Mouse (Mus musculus) hindbrain, embryonic 13.5 days (tissue): ENCODE results near the gene Nr3c2. TPM values are rescaled to one million over a fixed set of nuclear protein-coding genes. Genes with fewer than 3 reads are reported as not detected.
A peak's percentile ranks its signal among the peaks of the same experiment; 100 is the strongest.

ENCODE experiments used
- ATAC-seq: fragments of 200-750 bp; cut with Nextera tagmentation; 2 replicates; pipeline ENCODE4 v1.8.0; 2017; ENCODE audit warnings: moderate TSS enrichment; ENCODE audit not compliant: low FRiP score
- H3K27ac ChIP-seq: fragments of 300-500 bp; sonication (generic); 2 replicates; pipeline ENCODE4 v1.5.1; 2015; ENCODE audit warnings: inconsistent platforms, mild to moderate bottlenecking, moderate library complexity
- H3K27me3 ChIP-seq: fragments of 300-500 bp; sonication (generic); 2 replicates; pipeline ENCODE4 v1.6.1; 2015; ENCODE audit warnings: mild to moderate bottlenecking, inconsistent platforms
- H3K36me3 ChIP-seq: fragments of 300-500 bp; sonication (generic); 2 replicates; pipeline ENCODE4 v1.6.1; 2015; ENCODE audit warnings: mild to moderate bottlenecking, inconsistent platforms
- H3K4me1 ChIP-seq: fragments of 300-500 bp; sonication (generic); replicated peaks from 2 replicates; pipeline ENCODE4 v1.6.1; 2015; ENCODE audit warnings: inconsistent platforms
- H3K4me2 ChIP-seq: fragments of 300-500 bp; sonication (generic); 2 replicates; pipeline ENCODE4 v1.6.1; 2015; ENCODE audit warnings: inconsistent platforms, mild to moderate bottlenecking, moderate library complexity
- H3K4me3 ChIP-seq: fragments of 300-500 bp; sonication (generic); 2 replicates; pipeline ENCODE4 v1.5.1; 2015; ENCODE audit warnings: mild to moderate bottlenecking, inconsistent platforms
- H3K9ac ChIP-seq: fragments of 300-500 bp; sonication (generic); 2 replicates; pipeline ENCODE4 v1.6.1; 2015; ENCODE audit warnings: mild to moderate bottlenecking, inconsistent platforms
- H3K9me3 ChIP-seq: fragments of 300-500 bp; sonication (generic); 2 replicates; pipeline ENCODE4 v1.6.1; 2016; ENCODE audit warnings: inconsistent platforms
- WGBS: fragments of 180-500 bp; shearing (Covaris S2); methylation state at CpG from one replicate; pipeline ENCODE4 v1.1.7; 2015; 5-methylcytosine and 5-hydroxymethylcytosine counted together
- polyA plus RNA-seq: library from polyadenylated mRNA; unstranded; fragments of >200 nt; fragmentation: Nextera tagmentation; extraction: Ambion mirVana; gene quantifications from 2 replicates; pipeline ENCODE4 v1.2.1, GENCODE M21; 2015

Nr3c2 gene
- polyA plus RNA-seq, 1 experiment from 2014 or later: 3.4 TPM

GRCm38 (mm10) chr8:77169757-77170438 is 270.7 kb downstream of the Nr3c2 start:
- Histone ChIP-seq H3K36me3 (no peaks in the 10 kb centered on the region), H3K27me3 (no peaks in the 10 kb centered on the region), H3K4me1 (no peaks in the 10 kb centered on the region), H3K9me3 (no peaks in the 10 kb centered on the region), H3K4me2 (no peak overlapping the region), H3K27ac (no peak overlapping the region), H3K4me3 (no peak overlapping the region), H3K9ac (no peak overlapping the region)
- ATAC-seq: no peak
- 90% methylated on average over 4 of the region's 4 CpGs for WGBS

- no peaks in the 10 kb centered on the region for H3K9me3 ChIP-seq
- H3K4me1 ChIP-seq: no peaks in the 10 kb centered on the region
- no peak overlapping the region for H3K4me3 ChIP-seq
- no peaks in the 10 kb centered on the region for H3K27me3 ChIP-seq
- H3K4me2 ChIP-seq: no peak overlapping the region
- no peak overlapping the region for H3K9ac ChIP-seq
- no peak overlapping the region for H3K27ac ChIP-seq
- no peak for ATAC-seq
- WGBS: 95% methylated on average over 4 of the region's 4 CpGs
- H3K36me3 ChIP-seq: no peaks in the 10 kb centered on the region
These were observed 271.2 kb downstream of the Nr3c2 start for GRCm38 (mm10) chr8:77170439-77170759.

- H3K36me3 ChIP-seq: no peaks in the 10 kb centered on the region
- H3K4me1 ChIP-seq: no peaks in the 10 kb centered on the region
- ATAC-seq: no peak
- no peak overlapping the region for H3K4me2 ChIP-seq
- no peak overlapping the region for H3K27ac ChIP-seq
- H3K4me3 ChIP-seq: no peak overlapping the region
- no peaks in the 10 kb centered on the region for H3K9me3 ChIP-seq
- WGBS: 69% methylated on average over 12 of the region's 12 CpGs
- no peak overlapping the region for H3K9ac ChIP-seq
- H3K27me3 ChIP-seq: no peaks in the 10 kb centered on the region
These were observed 273.9 kb downstream of the Nr3c2 start for GRCm38 (mm10) chr8:77173075-77173657.

- H3K36me3 ChIP-seq: no peaks in the 10 kb centered on the region
- no peak overlapping the region for H3K9ac ChIP-seq
- H3K4me1 ChIP-seq: no peaks in the 10 kb centered on the region
- H3K27ac ChIP-seq: no peak overlapping the region
- H3K27me3 ChIP-seq: no peaks in the 10 kb centered on the region
- ATAC-seq: no peak
- no peak overlapping the region for H3K4me2 ChIP-seq
- 42% methylated on average over 3 of the region's 3 CpGs for WGBS
- H3K9me3 ChIP-seq: no peaks in the 10 kb centered on the region
- H3K4me3 ChIP-seq: no peak overlapping the region
These were observed 274.5 kb downstream of the Nr3c2 start for GRCm38 (mm10) chr8:77173736-77174135.

- no peak for ATAC-seq
- no peaks in the 10 kb centered on the region for H3K36me3 ChIP-seq
- H3K27ac ChIP-seq: no peak overlapping the region
- H3K4me2 ChIP-seq: no peak overlapping the region
- no peak overlapping the region for H3K9ac ChIP-seq
- no peaks in the 10 kb centered on the region for H3K4me1 ChIP-seq
- H3K9me3 ChIP-seq: no peaks in the 10 kb centered on the region
- H3K27me3 ChIP-seq: no peaks in the 10 kb centered on the region
- no peak overlapping the region for H3K4me3 ChIP-seq
- WGBS: 90% methylated on average over 4 of the region's 4 CpGs
These were observed 276.2 kb downstream of the Nr3c2 start for GRCm38 (mm10) chr8:77175471-77175870.

- Histone ChIP-seq H3K9ac (no peak overlapping the region), H3K27me3 (no peaks in the 10 kb centered on the region), H3K4me1 (no peaks in the 10 kb centered on the region), H3K4me2 (no peak overlapping the region), H3K4me3 (no peak overlapping the region), H3K9me3 (no peaks in the 10 kb centered on the region), H3K36me3 (no peaks in the 10 kb centered on the region), H3K27ac (no peak overlapping the region)
- no peak for ATAC-seq
- WGBS: 76% methylated on average over 4 of the region's 4 CpGs
These were observed 277.1 kb downstream of the Nr3c2 start for GRCm38 (mm10) chr8:77176343-77176742.

- H3K36me3 ChIP-seq: no peaks in the 10 kb centered on the region
These were observed 286.6 kb downstream of the Nr3c2 start for GRCm38 (mm10) chr8:77185816-77186215.

GRCm38 (mm10) chr8:77186914-77187536 is 287.8 kb downstream of the Nr3c2 start:
- H3K4me1 ChIP-seq: peaks cover 6% of the 10 kb centered on the region; the same call in 1 of the 2 replicates
- no peaks in the 10 kb centered on the region for H3K36me3 ChIP-seq
- ATAC-seq: 0 out of 2 replicates have a peak, but pooled peaks have one; percentile 15
- no peak overlapping the region for H3K4me2 ChIP-seq
- no peaks in the 10 kb centered on the region for H3K27me3 ChIP-seq
- H3K4me3 ChIP-seq: no peak overlapping the region
- no peak overlapping the region for H3K27ac ChIP-seq
- no peak overlapping the region for H3K9ac ChIP-seq
- 73% methylated on average over 9 of the region's 9 CpGs for WGBS
- H3K9me3 ChIP-seq: no peaks in the 10 kb centered on the region

More at GRCm38 (mm10) chr8:77185816-77186215, 286.6 kb downstream of the Nr3c2 start:
- Histone ChIP-seq H3K4me1 (peaks cover 6% of the 10 kb centered on the region; the same call in 1 of the 2 replicates), H3K27me3 (no peaks in the 10 kb centered on the region), H3K9me3 (no peaks in the 10 kb centered on the region), H3K27ac (no peak overlapping the region), H3K9ac (no peak overlapping the region), H3K4me2 (no peak overlapping the region), H3K4me3 (no peak overlapping the region)
- 92% methylated on average over 28 of the region's 28 CpGs for WGBS
- ATAC-seq: no peak

- 65% methylated on average over 9 of the region's 9 CpGs for WGBS
- ATAC-seq: no peak
- H3K9ac ChIP-seq: no peak overlapping the region
- H3K4me1 ChIP-seq: peaks cover 6% of the 10 kb centered on the region; the same call in 1 of the 2 replicates
- no peaks in the 10 kb centered on the region for H3K27me3 ChIP-seq
- no peaks in the 10 kb centered on the region for H3K9me3 ChIP-seq
- no peak overlapping the region for H3K4me2 ChIP-seq
- H3K4me3 ChIP-seq: no peak overlapping the region
- no peaks in the 10 kb centered on the region for H3K36me3 ChIP-seq
- H3K27ac ChIP-seq: no peak overlapping the region
These were observed 288.5 kb downstream of the Nr3c2 start for GRCm38 (mm10) chr8:77187748-77188147.

- no peak for ATAC-seq
- no peak overlapping the region for H3K9ac ChIP-seq
- H3K9me3 ChIP-seq: no peaks in the 10 kb centered on the region
- whole genome bisulfite sequencing: 74% methylated on average over 4 of the region's 4 CpGs
- H3K4me1 ChIP-seq: peaks cover 6% of the 10 kb centered on the region; the same call in 1 of the 2 replicates
- H3K4me3 ChIP-seq: no peak overlapping the region
- H3K27ac ChIP-seq: no peak overlapping the region
- H3K27me3 ChIP-seq: no peaks in the 10 kb centered on the region
- H3K4me2 ChIP-seq: no peak overlapping the region
- H3K36me3 ChIP-seq: no peaks in the 10 kb centered on the region
These were observed 289.1 kb downstream of the Nr3c2 start for GRCm38 (mm10) chr8:77188298-77188697.

- no peak overlapping the region for H3K4me3 ChIP-seq
- no peak for ATAC-seq
- H3K9ac ChIP-seq: no peak overlapping the region
- 88% methylated on average over 9 of the region's 9 CpGs for WGBS
- no peaks in the 10 kb centered on the region for H3K27me3 ChIP-seq
- peaks cover 6% of the 10 kb centered on the region; the same call in 1 of the 2 replicates for H3K4me1 ChIP-seq
- no peaks in the 10 kb centered on the region for H3K36me3 ChIP-seq
- no peak overlapping the region for H3K4me2 ChIP-seq
- no peak overlapping the region for H3K27ac ChIP-seq
- H3K9me3 ChIP-seq: no peaks in the 10 kb centered on the region
These were observed 290.1 kb downstream of the Nr3c2 start for GRCm38 (mm10) chr8:77189318-77189717.

- no peak for ATAC-seq
- Histone ChIP-seq H3K27ac (no peak overlapping the region), H3K9me3 (no peaks in the 10 kb centered on the region), H3K36me3 (no peaks in the 10 kb centered on the region), H3K4me2 (no peak overlapping the region), H3K9ac (no peak overlapping the region), H3K4me1 (peaks cover 6% of the 10 kb centered on the region; the same call in 1 of the 2 replicates), H3K4me3 (no peak overlapping the region), H3K27me3 (no peaks in the 10 kb centered on the region)
- WGBS: 87% methylated on average over 3 of the region's 3 CpGs
These were observed 291.2 kb downstream of the Nr3c2 start for GRCm38 (mm10) chr8:77190393-77190792.

- Histone ChIP-seq H3K4me3 (no peak overlapping the region), H3K36me3 (no peaks in the 10 kb centered on the region), H3K27ac (no peak overlapping the region), H3K27me3 (no peaks in the 10 kb centered on the region), H3K9me3 (no peaks in the 10 kb centered on the region), H3K4me2 (no peak overlapping the region), H3K9ac (no peak overlapping the region), H3K4me1 (no peaks in the 10 kb centered on the region)
- no peak for ATAC-seq
- 95% methylated on average over 3 of the region's 3 CpGs for WGBS
These were observed 310.1 kb downstream of the Nr3c2 start for GRCm38 (mm10) chr8:77209297-77209696.
